Mouse (Mus musculus): Measurements from ENCODE around the gene AI467606. TPM values are rescaled to one million over a fixed set of nuclear protein-coding genes. Genes with fewer than 3 reads are reported as not detected.
A peak's percentile ranks its signal among the peaks of the same experiment; 100 is the strongest.
"Not testable (repeated sequence)": the region's sequence is repeated elsewhere in the genome, so short reads cannot be mapped to it uniquely, and the experiment has no call there.

Gene AI467606
- 1 to 10 TPM; 1.2 to 1.4 TPM for total RNA-seq (2021)

DNA sequence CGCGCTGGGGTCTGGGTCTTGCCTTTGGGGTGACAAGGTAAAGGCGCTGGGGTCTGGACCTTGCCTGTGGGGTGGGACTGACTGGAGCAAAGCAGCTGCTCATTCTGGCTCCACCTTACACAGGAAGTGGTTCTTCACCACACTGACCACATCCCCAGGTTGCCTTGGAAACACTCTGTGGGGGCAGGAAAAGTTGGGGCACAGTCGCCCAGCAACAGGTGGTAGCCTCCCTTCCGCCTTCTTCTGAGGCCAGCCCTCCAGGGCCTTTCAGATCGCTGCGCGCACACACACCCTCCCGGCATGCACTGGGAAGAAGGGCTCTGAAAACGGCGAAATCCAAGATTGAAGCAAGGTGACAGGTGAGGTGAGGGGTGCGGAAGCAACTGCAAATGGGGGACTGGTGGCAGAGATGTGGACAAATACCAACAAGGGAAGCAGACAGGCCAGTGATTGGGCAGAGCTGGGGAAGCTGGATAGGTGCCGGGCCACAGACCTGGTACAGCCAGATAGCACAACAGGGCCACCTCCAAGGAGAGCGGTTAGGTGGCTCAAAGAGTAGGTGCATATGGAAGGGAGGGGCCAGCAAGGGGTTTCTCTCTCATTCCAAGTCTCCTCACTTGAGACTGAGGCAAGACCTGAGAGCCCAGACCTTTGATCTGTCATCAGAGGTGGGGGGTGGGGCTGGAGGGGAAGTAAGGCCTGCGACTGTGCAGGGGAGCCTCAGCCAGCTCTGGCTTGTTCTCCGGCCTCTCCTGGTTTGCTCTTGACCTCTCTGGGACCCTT is at the start of gene AI467606:
TSS of gene AI467606 (plus strand) at position 246 of the 783 bp plus-strand sequence.
- intact Hi-C loops (cut with DNase I): no loop called here
- DNase-seq (ENCODE audit: low spot score in 2 of 2): no peak

DNA sequence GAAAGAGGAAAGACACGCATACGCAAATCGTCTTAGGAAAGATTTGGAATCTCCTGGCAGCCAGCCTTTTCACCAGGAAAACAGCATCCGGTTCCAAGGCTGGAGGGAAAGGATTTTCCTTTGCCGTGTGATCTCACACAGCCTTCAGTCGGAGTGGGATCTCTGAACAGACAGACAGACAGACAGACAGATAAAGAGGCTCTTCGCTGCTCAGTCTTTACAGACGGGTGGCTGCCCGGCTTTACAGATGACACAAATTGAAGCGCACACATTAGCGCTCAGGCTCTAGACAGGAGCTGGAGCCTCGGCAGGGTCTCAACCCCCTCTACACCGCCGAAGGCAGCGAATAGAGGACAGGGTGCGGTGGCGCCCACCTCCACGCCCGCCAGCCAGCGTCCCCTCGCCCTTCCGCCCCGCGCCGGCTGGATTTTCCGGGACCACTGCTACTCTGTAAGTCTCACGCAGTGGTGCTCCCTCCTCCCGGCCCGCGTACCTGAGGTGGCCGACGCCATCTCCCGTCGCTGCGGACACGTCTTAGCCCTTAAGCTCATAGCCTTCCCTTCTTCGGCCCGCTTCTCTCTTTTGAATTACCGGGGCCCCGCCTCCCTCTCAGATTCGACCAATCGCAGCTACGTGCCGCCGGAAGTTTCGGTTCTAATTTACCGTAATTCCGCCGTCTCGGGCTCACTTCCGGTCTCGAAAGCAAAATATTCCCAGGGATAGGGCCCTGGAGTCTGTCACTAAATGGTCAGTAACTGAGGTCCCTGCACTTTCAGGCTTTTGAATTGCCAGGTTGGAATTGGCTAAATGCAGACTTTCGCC is 49.1 kb upstream of the AI467606 start, which contains the start of gene Kif22:
TSS of gene Kif22 (minus strand) at position 621 of the 822 bp plus-strand sequence.
- intact Hi-C loops (cut with DNase I): loop anchor here (5.0 kb wide), 1 partner anchor 60 kb away; no protein-coding TSS in a partner anchor
- peak; percentile 83 to 92 for DNase-seq (ENCODE audit: low spot score in 2 of 2)

DNA sequence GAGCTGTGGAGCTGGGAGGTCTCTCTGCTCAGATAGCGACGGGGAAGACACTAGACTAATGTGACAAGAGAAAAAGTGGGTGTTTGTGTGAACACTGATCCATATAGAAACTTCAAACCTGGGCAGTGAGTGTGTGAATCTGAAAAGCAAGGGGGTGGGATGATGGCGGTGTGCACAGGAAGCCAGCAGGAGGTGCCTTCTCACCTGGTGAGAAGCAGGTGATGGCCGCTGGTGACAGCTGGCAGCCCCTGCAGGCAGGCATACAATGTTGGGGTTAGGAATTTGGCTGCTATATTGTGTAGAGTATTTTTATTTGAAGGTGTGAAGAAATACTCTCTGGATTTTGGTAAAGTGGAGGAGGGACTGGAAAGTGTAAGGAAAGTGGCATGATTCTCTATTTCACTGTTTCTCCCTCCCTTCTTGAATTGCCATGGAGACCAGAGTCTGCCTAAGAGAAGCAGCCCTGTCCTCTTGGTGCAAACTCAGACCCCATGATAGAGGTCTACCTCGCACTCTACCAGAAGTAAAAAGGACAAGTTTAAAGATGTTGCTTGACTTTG is 36.1 kb upstream of the AI467606 start:
- peak; percentile 6 to 54 for DNase-seq (ENCODE audit: low spot score in 2 of 2)

DNA sequence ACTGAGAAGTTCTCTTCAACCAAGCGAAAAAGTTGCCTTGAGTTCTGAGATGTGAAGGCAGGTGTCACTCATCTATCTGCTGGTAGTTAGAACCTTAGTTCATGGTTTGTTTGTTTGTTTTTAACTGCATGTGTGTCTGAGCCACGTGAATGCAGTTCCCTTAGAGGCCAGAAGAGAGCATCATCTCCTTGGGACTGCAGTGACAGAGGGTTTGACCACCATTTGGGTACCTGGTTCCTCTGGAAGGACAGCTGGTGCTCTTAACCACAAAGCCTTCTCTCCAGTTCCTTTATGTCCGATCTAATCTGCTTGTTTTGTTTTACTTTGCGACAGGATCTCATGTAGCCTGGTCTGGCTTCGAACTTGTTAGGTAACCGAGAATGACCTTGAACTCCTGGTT is 25.6 kb upstream of the AI467606 start:
- no peak for DNase-seq (ENCODE audit: low spot score in 2 of 2)
- intact Hi-C loops (cut with DNase I): loop anchor here (10.0 kb wide), 1 partner anchor 99 kb away; no protein-coding TSS in a partner anchor

More for the DNA sequence above, 36.1 kb upstream of the AI467606 start:
- intact Hi-C loops (cut with DNase I): loop anchor here (5.0 kb wide), 1 partner anchor 42 kb away; no protein-coding TSS in a partner anchor

DNA sequence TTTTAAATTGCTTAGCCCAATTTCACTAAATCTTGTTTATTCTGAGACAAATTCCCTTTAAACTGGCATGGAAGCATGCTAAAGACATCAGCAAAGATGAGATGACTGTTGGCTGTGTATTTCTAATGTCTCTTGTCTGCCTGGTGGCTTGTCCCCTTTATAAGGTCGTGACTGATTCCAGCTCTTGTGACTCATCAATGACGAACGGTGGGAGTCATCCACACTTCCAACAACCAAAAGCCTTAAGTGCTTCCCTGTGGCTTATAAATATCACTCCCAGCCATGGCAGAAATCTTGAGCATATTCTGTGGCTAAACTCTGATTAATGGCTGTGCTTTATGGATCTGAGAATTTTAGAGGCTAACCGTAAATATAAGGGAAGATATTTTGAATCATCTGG is 24.8 kb upstream of the AI467606 start:
- intact Hi-C loops (cut with DNase I): loop anchor here (10.0 kb wide), 1 partner anchor 98 kb away; no protein-coding TSS in a partner anchor
- DNase-seq (ENCODE audit: low spot score in 2 of 2): no peak

DNA sequence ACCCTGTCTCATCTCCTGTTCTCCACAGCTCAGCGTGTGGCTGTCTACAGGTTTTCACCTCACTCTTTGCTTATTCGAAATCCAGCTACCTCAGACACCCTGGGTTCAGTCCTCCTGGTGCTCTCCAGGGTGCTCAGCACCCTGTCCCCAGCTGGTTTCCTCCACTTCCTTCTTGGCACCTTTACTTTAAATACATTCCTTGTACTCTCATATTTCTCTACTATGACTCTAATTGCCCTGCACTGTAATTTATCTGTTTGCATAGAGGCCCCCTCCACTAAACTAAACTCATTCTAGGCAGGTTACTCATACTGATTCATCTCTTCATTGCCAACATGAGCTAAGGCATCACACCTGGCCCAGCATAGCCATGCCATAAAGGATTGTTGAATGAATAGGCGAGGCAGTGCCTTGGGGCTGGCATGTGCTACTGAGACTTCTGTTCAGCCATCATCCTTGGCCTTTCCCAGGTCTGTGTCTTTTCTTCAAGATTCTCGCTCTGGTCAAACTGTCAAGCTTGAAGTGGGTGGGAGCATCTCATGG is 20.2 kb upstream of the AI467606 start:
- intact Hi-C loops (cut with DNase I): no loop called here
- DNase-seq (ENCODE audit: low spot score in 2 of 2): no peak

DNA sequence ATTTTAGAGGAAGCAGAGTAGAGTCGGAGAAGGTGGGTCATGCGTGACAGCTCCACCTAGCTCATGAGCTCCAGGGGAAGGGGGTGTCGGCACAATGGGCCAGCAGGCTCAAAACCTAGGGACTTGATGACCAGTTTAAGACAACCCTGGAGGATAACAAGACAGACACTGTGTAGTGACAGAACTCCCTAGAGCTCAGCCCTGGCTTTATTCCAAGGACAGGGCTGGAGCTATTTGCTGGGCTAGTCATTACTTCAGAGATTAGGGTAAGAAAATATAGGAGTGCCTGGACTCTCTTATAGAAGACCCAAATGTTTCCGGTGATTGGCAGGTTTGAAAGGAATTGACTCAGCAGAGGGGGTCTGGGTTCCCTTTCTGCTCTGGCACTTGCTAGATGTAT is 17.9 kb upstream of the AI467606 start:
- intact Hi-C loops (cut with DNase I): no loop called here
- no peak for DNase-seq (ENCODE audit: low spot score in 2 of 2)

DNA sequence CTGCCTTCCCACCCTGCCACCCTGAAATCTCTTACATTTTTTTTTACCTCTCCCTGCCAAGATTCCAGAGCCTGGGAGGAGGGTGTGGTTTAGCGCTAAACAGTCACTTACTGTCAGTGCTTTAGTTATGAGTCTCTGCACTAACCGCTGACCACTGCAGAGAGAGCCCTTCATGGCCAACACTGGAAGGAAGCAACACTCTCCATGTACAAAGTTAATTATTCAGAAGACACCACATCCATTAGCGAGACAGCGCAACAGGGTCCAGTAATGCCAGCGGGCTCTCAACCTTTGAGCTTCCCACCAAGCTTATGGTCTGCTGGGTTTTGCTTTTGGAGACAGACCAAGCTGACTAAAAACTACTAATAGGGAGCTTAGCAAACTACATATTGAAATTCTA is 15.0 kb upstream of the AI467606 start:
- DNase-seq (ENCODE audit: low spot score in 2 of 2): no peak
- intact Hi-C loops (cut with DNase I): no loop called here

DNA sequence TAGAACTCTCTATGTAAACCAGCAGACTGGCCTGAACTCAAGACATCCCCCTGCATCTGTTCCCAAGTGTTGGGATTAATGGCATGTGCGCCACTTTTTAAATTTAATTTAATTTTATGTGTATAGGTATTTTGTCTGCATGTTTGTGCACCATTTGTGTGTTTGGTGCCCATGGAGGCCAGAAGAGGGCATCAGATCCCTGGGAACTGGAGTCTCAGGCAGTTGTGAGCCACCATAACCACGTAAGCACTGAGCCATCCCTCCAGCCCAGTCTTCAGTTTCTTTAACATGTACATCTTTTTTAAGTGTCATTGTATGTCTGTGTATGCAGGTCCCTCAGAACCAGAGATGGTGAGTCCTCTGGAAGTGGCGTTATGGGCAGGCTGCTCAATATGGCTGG is 13.5 kb upstream of the AI467606 start:
- no peak for DNase-seq (ENCODE audit: low spot score in 2 of 2)
- intact Hi-C loops (cut with DNase I): no loop called here

DNA sequence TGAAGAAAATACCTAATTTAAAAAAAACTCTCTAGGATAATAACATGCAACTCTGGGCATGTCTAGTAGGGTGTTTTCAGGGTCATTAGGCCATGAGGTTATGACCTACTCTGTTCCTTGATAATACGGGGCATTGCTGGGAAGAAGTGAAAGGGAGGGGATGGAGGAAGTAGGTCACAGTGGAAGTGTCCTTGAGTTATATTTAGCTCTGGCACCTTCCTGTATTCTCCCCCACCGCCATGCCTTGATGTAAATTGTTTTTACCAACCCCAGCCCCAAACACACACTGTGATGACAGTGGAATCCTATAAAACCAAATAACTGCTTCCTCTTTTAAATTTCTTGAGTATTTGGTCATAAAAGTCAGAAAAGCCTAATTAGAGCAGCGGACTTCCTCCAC is 11.1 kb upstream of the AI467606 start:
- no peak for DNase-seq (ENCODE audit: low spot score in 2 of 2)
- intact Hi-C loops (cut with DNase I): no loop called here

DNA sequence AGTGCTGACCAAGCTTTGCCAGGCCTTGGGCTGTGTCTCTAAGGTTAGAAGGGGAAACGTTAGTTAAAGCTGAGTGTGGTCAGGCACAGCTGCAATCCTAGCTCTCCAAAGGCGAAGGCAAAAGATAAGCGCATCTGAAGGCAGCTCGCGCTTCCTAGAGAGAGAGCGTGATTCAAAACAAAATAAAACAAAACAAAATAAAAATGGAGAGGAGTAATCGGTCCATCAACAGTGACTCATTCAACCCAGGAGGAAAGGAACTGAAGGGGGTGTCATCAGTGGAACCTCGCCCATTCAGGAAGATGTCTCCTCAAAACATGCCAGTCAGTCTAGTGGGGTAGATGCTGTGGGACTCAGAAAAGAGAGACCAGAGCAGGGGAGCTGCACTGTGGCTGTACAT is 8.9 kb upstream of the AI467606 start:
- intact Hi-C loops (cut with DNase I): no loop called here

DNA sequence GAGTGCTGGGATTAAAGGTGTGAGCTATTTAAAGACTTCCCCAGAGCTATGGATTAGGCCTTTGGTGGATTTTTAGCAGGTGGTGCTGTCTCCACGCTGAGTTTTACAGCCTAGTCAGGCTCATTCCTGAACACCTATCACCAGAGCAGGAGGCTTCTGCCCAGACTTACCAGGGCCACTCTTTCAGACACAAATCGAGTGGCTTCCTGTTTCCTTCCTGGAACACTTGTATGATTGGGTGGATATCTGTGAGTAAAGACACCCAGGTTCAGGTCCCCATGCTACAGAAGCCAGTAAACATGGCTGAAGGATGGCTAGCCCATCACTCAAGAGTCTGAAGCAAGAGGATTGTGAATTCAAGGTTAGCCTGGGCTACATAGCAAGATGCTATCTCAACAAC is 8.2 kb upstream of the AI467606 start:
- DNase-seq (ENCODE audit: low spot score in 2 of 2): no peak
- intact Hi-C loops (cut with DNase I): no loop called here

More for the DNA sequence above, 8.9 kb upstream of the AI467606 start:
- DNase-seq (ENCODE audit: low spot score in 2 of 2): no peak

DNA sequence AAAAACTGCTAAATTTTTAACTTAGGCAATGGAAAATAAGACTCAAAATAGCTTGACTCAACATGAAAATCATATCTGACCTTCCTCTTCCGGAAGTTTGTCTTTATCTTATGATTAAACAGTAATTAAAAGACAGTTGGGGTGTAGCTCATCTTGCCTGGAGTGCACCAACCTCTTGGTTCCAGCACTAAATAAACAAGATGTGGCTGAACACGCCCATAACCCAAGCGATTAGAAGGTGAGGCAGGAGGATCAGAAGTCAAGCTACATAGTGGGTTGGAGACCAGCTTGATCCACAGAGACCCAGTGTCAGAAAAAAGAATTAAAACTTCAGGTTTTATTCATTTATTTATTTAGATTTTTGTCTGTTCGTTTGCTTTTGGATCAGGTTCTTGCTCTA is 7.5 kb upstream of the AI467606 start:
- DNase-seq (ENCODE audit: low spot score in 2 of 2): no peak
- intact Hi-C loops (cut with DNase I): no loop called here

DNA sequence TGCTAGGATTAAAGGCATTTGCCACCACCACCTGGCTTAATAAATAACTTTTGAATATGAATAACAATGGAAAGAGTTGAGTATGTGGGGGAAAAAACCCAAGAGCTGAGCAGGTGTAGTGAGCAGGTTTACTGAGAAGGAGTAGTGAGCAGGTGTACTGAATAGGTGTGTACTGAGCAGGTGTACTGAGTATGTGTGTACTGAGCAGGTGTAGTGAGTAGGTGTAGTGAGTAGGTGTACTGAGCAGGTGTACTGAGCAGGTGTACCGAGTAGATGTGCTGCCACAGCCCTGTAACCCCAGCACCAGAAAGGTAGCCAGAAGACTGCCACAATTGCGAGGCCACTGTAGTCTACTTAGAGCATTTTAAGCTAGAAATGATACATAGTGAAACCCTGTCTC is 6.4 kb upstream of the AI467606 start:
- no peak for DNase-seq (ENCODE audit: low spot score in 2 of 2)
- intact Hi-C loops (cut with DNase I): no loop called here

DNA sequence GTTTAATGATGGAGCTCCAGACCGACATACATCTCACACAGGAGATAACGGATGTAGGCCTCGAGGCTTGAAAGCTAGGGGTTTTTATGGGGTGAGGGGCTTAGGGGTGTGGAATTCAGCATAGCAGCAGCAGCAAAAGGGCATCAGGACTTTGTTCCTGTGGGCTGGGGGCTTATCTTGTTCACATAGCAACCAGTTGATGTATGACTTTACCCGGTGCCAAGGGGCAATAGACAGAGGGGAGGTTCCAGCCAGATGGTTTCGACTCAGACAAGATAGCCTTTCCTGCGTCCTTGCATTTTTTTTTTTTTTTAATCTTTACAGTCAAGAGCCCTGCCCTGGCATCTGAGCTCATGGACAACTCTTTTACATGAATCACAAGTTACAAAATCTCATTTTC is 5.4 kb upstream of the AI467606 start:
- DNase-seq (ENCODE audit: low spot score in 2 of 2): not testable (repeated sequence)

DNA sequence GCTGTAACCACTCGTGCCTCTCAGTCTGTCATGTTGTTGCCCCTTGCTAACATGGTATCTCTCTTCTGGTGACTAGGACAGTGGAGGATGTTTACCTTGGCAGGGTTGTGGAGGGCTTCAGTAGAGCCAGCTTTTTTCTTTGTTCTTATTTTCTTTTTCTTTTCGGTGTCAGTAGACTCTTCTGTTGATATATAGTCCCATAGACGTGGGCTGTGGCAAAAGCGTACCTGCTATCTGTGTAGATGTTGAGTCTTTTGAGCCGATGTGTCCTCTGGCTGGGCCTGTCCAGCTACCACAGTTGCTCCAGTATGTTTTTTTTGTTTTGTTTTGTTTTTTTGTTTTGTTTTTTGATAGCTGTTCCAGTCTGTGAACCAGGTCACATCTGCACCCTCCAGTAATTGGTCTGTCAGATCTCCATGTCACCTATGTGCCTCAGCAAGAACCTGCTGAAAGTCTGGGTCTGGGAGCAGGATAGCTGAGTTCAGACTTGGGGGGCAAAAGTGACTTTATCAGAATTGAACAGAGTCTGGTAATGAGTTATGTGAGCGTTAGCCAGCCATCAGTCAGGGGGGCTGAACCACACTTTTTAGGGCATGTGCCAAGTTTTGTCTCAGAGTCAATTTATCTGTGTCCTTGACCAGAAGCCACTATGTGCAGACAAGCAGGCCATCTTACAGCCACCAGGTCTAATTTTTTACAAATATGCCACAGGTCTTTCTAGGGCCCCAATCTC is 3.7 kb upstream of the AI467606 start, which contains the start of gene Zg16:
TSS of gene Zg16 (minus strand) at position 51 of the 733 bp plus-strand sequence.
- DNase-seq (ENCODE audit: low spot score in 2 of 2); intact Hi-C loops (cut with DNase I): not testable (repeated sequence)

More for the DNA sequence above, 5.4 kb upstream of the AI467606 start:
- intact Hi-C loops (cut with DNase I): not testable (repeated sequence)

DNA sequence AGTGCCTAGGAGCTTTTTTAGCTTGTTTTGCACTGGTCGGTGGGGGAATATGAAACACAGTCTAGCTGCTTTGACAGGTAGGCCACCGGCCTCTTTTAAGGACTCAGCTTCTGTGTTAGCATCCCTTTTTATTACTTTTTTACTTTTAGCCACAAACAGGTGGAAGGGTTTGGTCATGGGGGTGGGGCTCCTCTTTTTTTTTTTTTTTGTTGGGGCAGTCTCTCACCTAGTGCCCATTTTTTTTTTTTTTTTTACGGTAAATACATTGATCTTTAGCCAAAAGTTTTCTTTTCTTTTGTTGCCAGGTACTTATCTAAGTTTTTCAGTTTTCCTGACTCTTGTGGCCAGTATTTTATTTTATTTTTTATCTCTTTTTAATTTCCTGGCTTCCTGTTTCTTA is 3.1 kb upstream of the AI467606 start:
- no peak for DNase-seq (ENCODE audit: low spot score in 2 of 2)
- intact Hi-C loops (cut with DNase I): no loop called here

DNA sequence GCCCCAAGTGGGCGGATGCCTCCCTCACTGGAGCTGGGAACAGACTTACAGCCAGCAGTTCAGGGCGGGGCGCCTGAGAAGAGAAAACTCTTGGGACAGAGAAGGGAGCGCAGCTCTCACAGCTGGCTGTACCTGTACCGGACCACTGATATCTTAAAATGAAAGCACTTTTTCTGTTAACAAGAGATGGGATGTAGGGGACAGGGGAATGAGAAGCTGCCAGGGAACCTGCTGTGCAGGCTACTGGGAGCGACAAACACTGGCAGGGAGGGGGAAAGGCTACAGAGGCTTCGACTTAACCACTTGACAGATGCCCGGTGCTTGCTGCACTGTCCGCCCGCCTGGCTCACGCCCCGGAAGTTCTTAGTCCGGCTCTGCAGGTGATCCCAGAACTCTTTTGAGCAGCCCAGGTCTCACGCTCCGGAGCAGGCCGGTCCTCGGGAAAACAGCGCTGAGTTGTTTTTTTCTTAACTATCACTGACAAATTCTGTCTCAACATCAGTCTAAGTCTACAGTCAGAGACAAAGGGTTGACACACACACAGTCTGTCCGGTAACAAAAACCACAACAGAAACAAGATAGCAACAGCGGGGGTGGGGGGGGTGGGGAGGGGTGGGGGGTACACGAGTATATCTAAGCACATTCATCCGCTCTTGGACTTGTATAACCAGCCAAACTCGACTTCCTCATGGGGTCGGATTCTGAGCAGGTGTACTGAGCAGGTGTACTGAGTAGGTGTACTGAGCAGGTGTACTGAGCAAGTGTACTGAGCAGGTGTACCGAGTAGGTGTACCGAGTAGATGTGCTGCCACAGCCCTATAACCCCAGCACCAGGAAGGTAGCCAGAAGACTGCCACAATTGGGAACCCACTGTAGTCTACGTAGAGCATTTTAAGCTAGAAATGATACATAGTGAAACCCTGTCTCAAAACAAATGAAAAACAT is 2.0 kb upstream of the AI467606 start:
- intact Hi-C loops (cut with DNase I): no loop called here
- DNase-seq (ENCODE audit: low spot score in 2 of 2): no peak

Data from left cerebral cortex, postnatal 25 days (tissue).